Mouse (Mus musculus) T-helper 17 cell (primary cell): ENCODE measurements at regions not wholly inside any gene's neighbourhood (a gene's known extent, or its start where the extent isn't known, plus 50 kb on each side); places are given as distances from the start of the nearest gene placed in this dataset.

Experiments used
- in situ Hi-C, 2 experiments: fragments of 300-600 bp; cut with MboI, MseI; formaldehyde crosslinking; loops; 1 replicate in 1 of 2; 2 replicates in 1 of 2; pipeline ENCODE4 v1.15.1; 2025; ENCODE audit warnings: high pct_unique_total_duplicates in 2 of 2

DNA sequence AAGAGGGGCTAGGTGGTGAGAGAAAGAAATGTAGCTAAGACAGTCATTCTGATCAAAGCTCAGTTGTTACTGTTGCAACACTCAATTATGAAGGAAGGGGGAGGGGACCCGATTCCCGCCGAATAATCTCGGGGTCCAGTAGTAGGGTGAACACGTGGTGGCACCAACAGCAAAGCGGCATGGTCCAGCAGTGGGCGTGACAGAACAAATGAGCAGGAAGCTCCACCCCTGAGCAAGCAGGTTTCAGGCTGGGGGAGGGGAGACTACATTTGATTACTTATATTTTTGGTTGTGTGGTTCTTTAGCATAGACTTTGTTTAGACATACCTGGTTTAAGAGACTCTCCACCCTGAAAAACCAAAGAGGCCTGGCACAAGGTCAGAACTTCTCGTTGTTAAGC lies 143.8 kb upstream of the Tbl1xr1 start:
- in situ Hi-C loops = loop anchor here in 1 of 2 experiments (10.0 kb wide), 1 partner anchor 262 kb away; no protein-coding TSS in a partner anchor

DNA sequence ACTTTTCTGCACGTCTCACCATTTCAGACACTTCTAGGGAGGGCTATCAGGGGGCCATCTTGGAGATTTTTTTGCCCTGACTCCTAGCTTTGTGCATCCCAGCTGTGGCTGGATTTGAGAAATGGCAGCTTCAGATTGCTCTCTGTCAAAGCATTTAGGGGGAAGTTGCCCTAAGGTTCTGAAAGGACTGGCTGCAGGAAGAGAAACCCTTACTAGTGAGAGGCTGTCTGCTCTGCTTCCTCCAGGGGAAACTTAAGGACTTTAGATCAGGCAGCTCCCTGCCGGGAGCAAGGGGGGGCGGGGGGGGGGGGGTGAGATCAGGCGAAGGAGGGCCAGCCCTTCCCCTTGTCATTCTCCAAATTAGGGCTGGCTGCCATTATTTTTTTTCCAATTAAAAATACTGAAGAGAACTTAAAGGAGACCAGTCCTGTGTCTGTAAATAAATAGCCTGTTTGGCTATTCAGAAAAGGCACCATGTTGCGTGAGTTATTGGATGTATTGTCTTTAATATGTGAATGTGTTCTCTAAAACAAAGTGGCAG lies 141.7 kb upstream of the Tbl1xr1 start:
- in situ Hi-C loops = loop anchor here (5.0 to 10.0 kb wide), 5 partner anchors 52 to 260 kb away; no protein-coding TSS in a partner anchor

DNA sequence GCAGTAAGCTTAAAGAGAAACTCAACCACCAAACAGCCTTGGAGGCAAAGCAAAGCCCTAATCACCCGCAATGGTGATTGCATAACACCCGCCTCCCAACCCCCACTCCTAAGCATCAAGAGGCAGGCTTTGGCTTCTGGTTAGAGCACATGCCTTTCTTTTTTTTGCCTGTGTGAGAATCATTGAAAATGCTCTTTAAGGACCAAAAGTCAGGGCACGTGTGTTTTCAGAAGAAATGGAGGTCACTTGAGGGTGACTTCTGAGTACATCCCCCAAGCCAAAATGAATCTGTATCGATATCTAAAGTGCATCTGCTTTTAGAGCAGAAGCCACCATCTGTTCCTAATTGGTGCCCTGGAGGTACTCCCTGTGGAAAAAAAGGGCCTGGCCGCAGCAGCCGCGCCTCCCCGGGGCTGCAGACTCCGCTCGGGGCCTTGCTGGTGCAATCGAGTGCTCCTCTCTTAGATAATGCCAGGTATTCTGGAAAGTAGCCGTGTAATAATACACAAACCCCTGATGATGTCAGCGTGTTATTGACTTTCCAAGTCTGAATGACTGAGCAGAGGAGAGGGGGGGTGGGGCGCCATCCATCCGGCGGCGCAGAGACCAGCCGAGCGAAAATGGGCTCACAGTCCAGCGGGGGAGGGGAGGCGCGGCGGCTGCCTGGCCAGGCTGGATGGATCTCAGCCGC lies 140.7 kb upstream of the Tbl1xr1 start:
- in situ Hi-C loops = loop anchor here (5.0 to 10.0 kb wide), 5 partner anchors 52 to 259 kb away; no protein-coding TSS in a partner anchor

DNA sequence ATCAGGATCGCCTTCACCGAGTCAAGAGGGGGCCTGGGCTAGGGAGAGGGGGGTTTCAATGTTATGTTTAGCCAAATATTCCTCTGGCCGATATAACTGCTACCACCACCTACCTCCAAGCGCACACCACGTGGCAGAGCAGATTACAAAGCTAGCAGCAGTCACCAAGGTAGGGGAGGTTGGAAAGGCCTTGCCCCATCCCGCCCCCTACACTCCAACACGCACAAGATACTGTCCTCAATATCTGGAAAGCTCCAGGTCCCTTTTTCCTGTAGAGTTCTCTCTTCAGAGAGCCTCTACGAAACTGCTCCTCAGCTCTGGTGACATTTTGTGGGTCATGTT lies 140.2 kb upstream of the Tbl1xr1 start:
- in situ Hi-C loops = loop anchor here (5.0 to 10.0 kb wide), 5 partner anchors 51 to 259 kb away; no protein-coding TSS in a partner anchor

DNA sequence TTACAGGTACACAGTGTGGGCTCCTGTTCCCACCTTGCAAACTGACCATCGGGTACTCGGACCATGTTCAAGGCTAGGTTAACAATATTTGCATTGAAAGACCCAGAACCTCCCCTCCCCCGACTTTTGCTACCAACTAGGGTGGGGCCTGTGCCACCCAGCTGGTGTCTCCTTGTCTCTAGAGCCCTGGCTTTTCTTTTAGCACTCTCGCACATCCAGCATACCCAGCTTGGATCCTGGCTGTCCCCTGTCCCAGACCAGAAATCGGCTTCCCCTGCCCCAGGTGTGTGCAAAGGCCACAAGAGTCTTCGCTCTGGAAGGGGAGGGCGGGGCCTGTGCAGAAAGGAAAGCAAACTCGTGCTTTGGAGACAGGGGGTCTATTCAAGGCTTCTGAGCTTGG lies 139.8 kb upstream of the Tbl1xr1 start:
- in situ Hi-C loops = loop anchor here (5.0 to 10.0 kb wide), 5 partner anchors 51 to 258 kb away; no protein-coding TSS in a partner anchor

DNA sequence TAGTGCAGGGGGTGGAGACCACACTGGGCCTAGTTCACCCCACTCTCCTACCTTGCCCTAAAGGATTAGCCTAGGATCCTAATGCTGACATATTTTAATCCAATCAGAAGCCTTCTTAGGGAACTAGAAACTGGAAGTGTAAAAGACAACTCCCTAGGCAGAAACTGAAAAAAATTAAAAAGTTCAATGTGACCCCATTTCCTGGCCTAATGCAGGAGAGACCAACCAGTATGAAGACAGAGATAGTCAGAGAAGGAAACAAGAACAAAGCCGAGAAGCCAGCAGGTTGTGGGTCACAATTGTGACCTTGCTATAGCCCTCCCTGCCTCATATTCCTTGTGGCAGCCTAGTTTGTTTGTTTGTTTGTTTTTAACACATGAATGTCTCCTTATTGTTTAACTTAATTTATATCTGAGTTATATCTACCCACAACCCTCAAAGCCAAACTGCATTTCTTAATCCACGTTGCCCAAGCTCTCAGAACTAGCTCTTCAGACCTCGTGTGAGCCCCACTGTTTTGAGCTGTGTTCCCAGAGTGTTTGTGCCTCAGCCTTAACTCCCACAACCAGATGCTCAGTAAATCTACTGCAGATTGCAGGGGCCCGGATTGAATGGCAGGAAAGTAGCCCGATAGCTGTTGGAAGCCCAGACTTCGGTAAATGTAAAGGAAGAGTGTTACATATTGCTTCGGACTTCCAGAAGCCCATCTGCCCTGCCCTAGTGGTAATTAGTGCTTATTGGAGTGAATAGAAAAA lies 139.0 kb upstream of the Tbl1xr1 start:
- in situ Hi-C loops = loop anchor here (5.0 to 10.0 kb wide), 5 partner anchors 50 to 257 kb away; no protein-coding TSS in a partner anchor

DNA sequence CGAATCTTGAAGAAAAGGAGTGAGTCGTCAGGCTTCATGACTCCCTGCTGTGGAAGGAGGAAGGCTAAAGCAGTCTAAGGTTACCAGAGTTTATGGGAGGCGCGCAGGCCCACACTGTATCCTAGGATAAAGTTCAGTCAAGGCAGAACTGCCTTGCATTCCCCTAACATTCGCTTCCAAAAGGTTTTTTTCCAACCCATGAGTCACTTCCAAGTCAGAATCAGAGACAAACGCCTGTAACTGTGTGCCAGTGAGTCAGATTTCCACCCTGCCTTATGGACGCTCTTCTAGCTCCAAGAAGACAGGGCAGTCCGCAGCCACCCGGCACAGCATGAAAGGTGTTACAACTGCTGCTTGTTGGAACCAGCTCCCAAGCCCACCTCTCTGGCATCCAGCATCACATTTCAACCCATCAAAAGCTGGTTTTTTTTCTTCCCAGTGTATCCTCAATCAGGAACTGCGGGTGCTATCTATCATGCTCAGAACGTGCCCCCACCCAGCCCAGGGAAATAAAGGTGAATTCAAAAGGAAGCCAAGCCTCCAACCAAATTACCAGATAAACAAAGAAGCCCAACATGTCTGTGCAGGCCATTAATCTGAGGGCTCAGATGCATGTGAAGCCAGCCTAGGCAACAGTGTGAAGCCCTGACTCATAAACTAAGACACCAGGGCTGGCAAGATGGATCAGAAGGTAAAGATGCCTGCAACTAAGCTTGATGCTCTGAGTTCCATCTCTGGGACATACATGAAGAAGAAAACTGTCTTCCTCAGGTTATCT lies 138.2 kb upstream of the Tbl1xr1 start:
- in situ Hi-C loops = loop anchor here (5.0 to 10.0 kb wide), 5 partner anchors 49 to 257 kb away; no protein-coding TSS in a partner anchor

DNA sequence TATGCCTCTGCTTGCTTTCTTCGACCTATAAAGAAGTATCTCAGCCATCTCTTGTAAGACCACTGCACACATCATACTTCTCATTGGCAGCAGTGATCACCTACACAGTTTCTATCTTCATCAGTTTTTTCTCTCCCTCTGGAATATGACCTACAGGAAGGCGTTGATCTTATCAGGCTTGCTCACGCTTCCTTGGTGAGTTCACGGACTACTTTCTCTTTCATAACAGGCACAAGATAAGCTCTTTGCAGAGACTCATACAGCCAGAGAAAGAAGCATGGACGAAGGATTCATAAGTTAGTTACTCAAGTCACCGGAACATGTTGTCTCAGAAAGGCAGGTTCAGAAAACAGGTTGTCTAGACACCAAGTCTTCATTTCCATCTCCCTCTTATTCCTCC lies 136.7 kb upstream of the Tbl1xr1 start:
- in situ Hi-C loops = loop anchor here (5.0 to 10.0 kb wide), 5 partner anchors 48 to 255 kb away; no protein-coding TSS in a partner anchor

DNA sequence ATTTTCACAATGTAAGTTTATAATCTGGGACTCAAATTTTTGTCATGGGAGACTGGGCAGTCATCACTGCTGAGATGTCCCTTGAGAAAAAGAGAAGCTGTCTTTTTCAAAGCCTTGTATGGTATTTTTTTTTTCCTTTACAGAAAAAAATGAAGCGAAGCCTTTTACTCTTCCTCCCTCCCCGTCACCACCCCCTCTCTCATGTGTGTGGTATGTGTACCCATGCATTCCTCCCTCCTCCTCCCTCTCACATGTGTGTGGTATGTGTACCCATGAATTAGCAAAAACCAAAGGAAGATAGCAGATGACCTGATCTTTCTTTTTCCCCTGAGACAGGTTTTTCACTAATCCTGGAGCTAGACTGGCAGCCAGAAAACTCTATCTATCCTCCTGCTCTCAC lies 134.9 kb upstream of the Tbl1xr1 start:
- in situ Hi-C loops = no loop called here

DNA sequence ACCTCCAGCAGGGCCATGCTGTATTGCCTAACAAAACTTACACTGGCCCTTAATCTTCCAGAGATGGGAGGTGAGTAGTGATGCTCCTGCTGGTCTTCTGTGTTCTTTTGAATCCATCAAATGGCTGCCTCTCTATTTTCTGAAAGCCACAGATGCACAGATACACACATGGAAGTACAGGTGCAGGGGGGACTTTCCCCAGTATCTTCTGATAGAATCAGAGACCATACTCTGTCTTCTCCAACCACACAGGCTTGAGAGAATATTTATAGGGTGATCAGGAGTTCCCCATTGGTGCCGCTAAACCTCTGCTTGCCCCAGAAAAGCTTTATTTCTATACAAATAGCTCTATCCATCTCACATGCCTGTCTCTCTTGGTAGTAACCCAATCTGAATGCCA lies 133.5 kb upstream of the Tbl1xr1 start:
- in situ Hi-C loops = no loop called here

DNA sequence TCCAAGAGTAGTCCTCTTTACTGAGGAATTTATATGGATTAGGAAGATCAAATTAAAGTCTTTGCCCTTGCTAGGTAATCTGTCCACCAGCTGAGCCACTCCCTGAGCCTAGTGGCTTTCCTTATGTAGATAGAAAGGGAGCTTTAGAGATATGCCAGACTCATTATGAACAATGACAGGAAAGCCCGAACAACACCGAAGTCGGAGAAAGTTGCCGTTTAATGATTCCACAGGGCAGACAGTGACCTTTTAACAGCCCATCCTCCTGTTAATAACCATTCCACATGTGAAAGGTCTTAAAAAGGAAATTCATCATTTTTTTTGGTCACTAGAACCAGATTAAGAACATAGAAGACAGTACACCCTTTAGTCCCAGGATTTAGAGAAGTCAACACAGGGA lies 130.7 kb upstream of the Tbl1xr1 start:
- in situ Hi-C loops = no loop called here

DNA sequence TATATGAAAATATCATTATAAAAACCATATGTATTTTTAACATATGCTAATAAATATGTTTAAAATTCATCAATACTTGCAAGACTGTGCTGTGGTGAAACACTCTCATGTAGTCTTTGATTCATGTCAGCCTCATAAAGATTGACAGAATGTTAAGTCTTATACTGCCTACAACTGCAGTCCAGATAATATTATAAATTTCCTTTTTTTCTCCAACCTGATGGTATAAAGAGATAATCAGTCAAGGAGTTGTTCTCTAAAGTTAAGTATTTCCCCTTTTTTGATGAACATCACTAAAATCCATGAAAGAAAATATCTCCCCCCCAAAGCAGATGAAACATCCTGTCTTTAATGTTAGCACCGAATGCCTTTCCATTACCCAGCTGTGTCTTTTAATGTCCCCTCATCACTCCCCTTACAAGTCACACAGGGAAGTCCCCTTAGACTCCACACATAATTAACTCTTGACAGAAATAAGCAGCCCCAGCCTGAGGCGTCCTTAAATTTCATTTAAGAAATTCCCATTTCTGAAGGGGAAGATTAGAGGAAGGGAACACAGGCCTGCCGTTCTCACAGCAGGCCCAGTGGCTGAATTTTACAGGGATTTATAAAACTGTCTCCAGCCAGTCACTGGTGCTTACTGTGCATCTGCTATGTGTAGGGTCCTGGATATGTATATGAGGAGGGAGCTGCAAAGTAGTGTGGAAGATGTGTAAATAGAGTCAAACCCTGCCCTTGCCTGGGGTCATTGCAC lies 129.0 kb upstream of the Tbl1xr1 start:
- in situ Hi-C loops = no loop called here

DNA sequence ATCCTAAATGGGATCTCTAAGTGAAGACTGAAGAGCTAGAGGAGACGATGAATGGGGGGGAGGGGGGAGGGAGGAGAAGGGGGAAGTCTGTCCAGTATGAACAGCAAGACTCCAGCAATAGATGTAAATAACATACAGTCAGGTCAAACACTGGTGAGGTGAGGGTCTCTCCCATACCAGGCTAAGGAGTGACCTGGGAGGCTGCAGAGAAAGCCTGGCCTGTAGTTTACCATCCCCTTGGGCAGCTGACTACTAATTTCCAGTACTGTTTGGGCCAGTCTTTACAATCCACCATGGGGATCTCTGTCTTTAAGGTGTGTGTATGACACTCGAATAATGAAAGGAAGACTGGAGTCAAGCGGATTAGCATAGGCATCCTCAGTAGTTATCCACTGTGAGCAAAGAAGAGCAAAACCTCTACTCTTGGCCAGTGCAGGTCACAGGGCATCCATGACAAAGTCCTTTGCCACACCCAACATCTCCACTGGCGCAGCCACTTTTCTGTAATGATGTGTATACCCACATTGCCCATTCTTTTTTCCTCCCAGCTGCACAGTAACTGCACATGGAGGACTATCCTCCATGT lies 128.3 kb upstream of the Tbl1xr1 start:
- in situ Hi-C loops = no loop called here

DNA sequence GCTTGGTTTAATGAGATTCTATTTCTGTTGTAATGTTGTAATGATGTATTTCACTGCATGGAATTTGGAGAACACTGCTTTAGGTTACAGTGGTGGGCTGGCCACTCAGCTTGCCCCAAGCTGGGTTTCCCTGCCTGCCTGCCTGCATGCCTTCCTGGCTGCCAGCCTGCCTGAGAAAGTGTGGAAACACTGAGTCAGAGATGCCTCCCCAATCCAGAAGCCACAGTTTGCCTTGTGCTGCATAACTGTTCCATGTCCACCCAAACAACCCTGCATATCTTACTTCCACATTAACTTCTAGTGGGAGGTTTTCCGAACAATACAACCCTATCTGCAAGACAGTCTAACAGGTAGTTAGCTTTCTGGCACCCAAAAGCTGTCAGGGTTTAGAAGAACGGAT lies 127.0 kb upstream of the Tbl1xr1 start:
- in situ Hi-C loops = no loop called here

DNA sequence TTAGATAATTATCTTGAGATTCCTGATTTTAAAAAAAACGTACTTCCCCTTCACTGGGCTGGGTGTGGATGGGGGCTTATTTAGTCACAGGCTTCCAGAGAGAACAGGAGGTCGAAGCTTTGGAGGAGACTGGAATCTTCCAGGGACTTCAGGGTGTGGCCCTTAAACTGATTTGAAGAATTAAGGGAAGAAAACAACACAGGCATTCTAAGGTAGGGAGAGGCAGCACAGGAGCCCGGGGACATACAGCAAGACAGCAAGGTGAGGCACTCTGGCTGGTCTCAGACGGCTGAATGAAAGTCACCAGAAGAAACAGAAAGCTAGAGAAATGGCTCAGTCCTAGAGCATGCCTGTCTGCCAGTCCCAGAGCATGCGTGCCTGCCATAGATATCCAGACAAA lies 125.9 kb upstream of the Tbl1xr1 start:
- in situ Hi-C loops = no loop called here

DNA sequence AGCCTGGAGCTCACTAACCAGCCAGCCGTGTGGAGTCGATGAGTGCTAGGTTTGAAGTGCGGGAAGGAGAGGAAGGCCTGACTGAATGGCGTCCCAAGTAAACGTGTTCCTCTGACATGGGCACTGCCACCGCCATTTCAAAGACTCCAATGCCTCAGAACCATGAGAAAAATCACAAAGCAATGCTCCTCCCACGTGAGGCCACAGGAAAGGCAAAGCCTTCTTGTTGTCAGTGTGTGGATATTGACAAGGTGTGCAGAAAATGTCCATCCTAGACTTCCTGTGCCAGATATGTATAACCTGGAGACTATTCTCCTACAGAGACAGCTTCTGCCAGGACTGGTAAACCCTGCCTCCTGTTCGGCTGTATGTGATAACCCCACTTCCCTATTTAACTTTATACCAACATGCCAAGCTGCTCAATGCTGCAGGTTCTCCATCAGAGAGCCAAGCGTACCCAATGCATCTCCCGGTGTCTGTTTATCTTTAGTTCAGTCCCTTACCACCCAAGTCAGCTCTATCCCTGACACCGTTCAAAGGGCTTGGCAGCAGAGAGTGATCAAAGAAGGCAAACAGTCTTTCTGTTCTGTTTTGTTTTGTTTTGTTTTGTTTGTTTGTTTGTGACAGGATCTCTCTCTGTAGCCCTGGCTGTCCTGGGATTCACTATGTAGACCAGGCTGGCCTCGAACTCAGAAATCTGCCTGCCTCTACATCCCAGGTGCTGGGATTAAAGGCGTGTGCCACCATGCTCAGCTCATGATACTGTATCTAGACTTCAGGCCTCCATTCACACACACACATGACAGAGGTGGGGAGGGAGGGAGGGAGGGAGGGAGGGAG lies 124.8 kb upstream of the Tbl1xr1 start:
- in situ Hi-C loops = no loop called here

DNA sequence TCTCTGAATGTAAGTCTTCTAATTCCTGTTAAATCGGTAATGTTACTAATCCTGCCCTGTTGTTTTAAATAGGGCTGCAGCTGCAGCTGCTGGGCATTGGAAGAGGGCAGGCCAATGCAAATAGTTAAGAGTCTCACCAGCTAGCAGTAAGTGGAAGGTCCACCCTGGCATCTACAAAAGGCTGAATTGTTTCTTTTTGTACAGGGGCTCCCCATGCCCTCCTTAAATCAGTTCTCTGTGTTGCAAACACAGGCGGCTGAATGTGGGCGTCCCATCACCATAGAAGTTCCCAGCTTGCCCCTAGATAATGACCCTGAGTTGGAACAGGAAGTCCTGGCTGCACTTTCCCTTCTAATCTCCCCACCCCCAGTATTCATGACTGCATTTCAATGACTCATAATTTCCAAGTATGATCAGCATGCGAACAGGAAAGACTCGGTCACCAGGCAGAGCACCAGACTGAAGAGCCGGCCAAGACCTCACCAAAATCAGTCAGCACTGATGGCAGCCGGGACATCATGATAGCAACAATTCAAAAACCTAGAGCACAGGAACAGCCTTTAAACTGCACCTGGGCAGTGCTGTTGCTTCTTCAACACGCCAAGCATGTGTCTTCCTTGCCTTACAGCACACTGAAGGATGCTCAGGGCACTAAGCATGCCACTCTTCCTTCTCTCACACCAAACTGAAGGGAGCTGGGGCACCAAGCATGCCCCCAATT lies 123.6 kb upstream of the Tbl1xr1 start:
- in situ Hi-C loops = no loop called here

DNA sequence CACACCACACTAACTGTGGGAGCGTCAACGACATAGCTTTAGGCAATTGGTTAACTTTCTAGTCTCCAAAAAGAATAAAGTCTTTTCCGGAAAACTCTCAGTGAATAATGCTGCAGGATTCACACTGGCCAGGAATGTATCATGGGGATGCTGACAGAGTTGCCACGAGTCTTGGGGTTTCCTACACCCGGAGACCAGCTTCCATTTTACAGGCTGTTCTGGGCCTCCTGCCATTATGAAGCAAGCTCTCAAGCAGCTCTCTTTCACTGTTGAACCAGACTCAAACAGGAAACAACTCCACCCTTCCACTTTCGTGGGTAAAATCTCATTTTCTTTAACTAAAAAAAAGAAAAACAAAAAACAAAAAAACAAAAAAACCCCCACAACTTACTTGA lies 123.0 kb upstream of the Tbl1xr1 start:
- in situ Hi-C loops = no loop called here

DNA sequence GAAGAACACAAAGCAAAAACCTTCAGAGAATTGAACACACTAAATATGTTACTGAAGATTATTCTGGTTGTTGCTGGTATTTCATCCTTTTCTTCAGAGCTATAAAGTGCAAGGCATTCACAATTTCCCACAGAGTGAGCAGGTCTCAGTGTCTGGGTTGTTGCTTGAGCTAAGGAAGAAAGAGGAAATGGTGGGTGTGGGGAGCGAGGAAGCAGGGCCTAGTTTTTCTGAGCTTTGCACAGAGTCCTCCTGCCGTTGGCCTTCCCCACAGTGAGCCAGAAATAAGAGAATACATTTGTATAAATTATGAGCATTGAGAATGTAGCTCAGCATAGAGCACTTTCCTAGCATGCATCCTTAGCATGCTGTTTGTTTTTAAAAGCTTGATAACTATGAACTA lies 120.8 kb upstream of the Tbl1xr1 start:
- in situ Hi-C loops = no loop called here
